Mouse (Mus musculus) brain, embryonic 14.5 days (tissue): ENCODE data around the gene Prickle2.

Experiments
- CTCF ChIP-seq: fragments of 200-500 bp; IDR thresholded peaks from 2 replicates; pipeline ENCODE4 v1.5.1; 2012; ENCODE audit warnings: inconsistent platforms, mild to moderate bottlenecking, moderate library complexity, borderline replicate concordance; ENCODE audit not compliant: insufficient read depth, insufficient read length; ENCODE audit errors: extremely low read depth
- POLR2A ChIP-seq: fragments of 200-500 bp; IDR thresholded peaks from 2 replicates; pipeline ENCODE4 v1.6.1; 2012; ENCODE audit warnings: mild to moderate bottlenecking, inconsistent platforms, borderline replicate concordance; ENCODE audit not compliant: poor library complexity, insufficient read depth, insufficient read length, severe bottlenecking; ENCODE audit errors: extremely low read depth

DNA sequence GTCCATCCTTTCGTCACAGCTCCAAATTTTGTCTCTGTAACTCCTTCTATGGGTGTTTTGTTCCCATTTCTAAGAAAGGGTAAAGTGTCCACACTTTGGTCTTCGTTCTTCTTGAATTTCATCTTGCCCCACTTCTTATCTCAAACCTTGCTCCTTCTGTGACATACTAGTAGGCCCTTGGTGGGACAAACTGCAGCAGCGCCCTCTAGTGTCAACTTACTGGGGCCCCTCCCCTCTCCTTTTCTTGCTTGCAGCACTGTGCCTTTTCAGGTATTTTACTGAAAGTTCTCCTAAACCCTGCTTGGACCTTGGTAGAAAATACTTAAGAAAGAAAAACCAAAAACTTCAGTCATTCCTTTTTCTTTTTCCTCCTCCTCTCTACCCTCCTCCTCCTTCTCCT, 264.8 kb downstream of the Prickle2 start:
- TF ChIP-seq POLR2A (no peak), CTCF (peak; percentile 30; the same call in 1 of the 2 replicates)
